Mouse (Mus musculus) heart, adult 2 months (tissue): Measurements from ENCODE around the gene 2700049A03Rik.

ENCODE experiments used
- CTCF ChIP-seq: fragments of 200-600 bp; IDR thresholded peaks from 2 replicates; pipeline ENCODE4 v1.8.1; 2022; ENCODE audit warnings: antibody characterized with exemption, mild to moderate bottlenecking, moderate library complexity
- EP300 ChIP-seq: fragments of 200-500 bp; IDR thresholded peaks from 2 replicates; pipeline ENCODE4 v1.6.1; 2011; ENCODE audit warnings: low read depth, low read length, control low read depth; ENCODE audit not compliant: insufficient read depth
- POLR2A ChIP-seq: fragments of 200-500 bp; IDR thresholded peaks from 2 replicates; pipeline ENCODE4 v1.6.1; 2011; ENCODE audit warnings: mild to moderate bottlenecking, low read depth, low read length, control low read depth; ENCODE audit not compliant: insufficient read depth

DNA sequence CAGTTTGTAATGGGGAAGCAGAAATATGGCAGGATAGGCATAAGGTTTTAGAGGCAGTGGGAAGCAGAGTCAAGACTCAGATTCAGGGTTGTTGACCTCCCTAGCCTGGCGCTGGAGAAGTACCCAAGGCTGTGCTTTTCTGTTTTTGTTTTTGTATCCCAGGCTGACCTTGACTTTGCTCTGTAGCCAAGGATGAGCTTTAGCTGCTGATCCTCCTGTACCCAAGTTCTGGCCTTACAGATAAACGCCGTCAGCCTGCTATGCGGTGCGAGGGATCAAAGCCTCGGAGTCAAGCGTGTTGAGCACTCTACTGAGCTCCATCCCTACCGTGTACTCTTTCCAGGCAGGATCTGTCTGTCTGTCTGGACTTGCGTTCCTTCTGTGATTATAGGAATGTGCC, 12.2 kb downstream of the 2700049A03Rik start:
- TF ChIP-seq POLR2A (no peak), CTCF (no peak), EP300 (no peak)
